Mouse (Mus musculus) urinary bladder, postnatal 25 days (tissue): ENCODE measurements around the gene Cr1l.

Experiments used
- DNase-seq: peaks from one replicate; pipeline ENCODE4 v3.0.0; 2022; ENCODE audit warnings: low spot score

Gene Cr1l

DNA sequence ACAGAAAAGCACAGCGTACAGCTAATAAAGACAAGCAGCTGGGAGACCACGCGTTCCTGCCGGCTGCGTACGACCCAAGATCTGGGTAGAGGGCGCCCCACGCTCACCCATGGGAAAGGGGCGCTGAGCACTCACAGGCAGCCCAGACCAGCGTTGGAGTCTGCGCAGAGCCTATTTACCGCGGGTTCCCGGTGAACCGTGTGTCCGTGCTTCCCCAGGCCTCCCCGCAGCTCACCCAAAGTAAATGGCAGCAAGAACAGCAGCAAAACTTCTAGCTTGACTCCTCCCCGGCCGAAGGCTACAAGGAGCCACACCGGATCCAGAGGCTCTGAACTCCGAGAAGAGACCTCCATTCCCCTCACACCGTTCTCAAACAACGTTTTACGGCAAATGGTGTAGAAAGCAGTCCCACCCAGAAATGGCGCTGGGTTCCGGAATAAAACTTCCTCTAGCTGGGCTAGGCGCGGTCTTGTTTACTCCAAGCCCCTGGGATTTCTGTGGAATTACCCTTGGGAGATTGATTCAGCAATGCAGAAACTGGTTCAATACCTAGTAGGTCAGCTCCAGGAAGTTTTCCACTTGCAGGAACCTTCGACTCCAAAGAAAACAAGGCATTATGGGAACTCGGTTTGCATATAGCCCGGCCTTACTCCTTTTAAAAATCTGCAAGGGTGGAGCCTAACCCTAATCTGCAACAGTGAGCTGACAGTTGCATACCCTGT is at the start of gene Cr1l:
Gene Cr1l, minus strand, starts transcription at position 634 of the 722 bp plus-strand sequence.
- DNase-seq = peak; percentile 72

DNA sequence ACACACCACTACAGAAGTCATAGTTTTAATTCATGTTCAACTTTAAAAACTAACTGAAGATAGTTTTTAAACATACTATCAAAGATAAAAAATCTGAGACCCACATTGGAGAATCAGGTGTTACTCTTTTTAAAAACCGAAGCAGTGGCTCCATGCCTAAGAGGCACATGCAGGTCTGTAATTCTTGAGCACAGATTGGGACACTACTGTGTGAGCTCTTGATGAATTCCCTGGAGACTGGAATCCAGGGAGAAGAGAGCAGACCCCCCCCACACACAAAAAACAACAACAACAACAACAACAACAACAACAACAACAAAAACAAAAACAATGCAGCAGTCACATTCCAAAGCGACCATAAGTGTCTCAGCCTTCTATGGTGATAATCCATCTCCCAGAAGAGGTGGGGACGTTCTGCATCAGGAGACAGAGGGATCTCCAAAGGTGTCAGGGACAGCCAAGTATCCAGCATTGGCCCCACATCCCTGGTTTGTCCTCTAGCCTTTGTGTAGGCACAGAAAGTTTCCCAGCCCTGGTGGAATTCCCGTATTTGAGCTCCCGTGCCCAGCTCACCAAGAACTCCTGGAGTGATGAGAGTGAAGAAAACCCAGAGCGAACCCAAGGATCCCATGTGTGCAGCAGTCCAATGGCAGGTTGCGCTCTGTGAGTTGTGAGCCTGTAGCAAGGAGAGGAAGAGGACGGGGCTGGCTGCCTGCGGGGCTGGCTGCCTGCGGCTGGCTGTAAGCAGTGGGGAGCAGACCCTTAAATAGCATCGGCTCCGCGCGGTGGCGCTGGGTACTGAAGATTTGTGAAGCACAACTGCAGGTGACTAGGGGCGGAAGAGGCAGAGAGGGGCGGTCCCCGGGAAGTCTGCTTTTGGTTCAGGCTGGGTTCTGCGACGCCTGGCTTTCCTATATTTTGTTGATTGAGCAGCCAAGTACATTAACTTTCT is 44.9 kb upstream of the Cr1l start, which contains the start of gene Cr2:
Gene Cr2, minus strand, starts transcription at position 737 of the 952 bp plus-strand sequence.
- DNase-seq = peak; percentile 10

DNA sequence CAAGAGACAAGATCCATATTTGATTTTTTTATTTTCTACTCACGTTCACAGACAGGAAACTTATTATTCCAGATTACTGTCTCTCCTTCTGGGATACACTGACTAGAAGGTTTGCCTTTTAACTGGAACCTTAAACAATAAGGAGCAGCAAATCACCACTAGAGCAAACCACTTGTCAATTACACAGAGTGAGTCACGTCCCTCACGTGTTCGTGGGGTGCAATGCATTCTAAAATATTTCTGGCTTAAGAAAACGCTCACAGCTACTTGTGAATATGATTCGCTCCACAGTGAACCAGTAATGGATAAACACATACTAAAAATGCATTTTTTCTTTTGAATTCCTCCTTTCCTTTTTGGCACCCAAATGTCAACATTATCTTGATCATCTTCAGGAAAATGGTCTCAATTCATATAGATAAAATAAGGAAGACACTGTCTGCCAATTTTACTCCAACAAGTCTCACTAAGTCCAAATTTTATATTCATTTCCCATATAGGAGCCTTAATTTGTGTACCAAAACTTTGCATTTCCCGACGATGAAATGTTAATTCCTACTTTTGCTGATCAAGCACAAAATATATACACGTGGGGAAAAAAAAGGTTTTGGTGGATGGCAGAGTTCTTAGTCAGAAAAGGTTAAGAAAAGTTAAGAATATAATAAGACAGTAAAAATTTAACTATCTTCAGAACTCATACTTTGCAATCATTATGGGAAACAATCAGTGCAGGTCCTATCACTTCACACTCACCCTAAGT is 33.8 kb upstream of the Cr1l start:
- no peak for DNase-seq

DNA sequence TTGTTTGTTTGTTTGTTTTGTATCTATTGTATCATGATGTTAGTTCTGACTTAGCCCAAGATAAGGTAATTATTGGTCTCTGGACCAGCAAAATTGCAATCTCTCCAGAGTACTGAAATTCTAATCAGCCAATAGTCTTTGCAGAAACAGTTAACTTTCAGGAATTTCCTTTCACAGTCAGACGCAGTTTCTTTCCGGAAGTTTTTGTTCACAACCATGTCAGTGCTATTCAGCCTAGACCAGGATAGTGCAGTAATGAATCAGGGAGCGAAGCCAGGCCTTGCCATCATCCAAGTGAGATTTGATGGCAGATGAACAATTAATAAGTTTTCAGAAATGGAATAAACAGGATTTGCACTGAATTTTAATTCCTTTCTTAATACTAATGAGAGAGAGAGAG is 684 bp upstream of the Cr1l start:
- DNase-seq = no peak

DNA sequence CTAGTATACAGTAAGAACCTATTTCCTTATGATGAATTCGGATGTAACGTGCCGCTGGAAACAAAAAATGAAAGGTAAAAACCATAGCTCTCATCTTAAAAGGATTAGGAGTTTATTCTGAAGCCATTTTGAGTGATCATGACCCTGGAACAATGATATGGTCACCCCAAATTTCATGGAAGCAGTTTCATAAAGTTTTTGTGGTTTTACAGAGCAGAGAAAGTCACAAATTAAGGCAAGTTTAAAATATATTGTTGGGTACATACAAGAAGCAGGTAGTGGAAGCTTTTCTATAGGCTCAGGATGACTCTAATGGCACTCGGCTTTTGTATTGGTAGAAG is 259 bp upstream of the Cr1l start:
- DNase-seq = no peak

DNA sequence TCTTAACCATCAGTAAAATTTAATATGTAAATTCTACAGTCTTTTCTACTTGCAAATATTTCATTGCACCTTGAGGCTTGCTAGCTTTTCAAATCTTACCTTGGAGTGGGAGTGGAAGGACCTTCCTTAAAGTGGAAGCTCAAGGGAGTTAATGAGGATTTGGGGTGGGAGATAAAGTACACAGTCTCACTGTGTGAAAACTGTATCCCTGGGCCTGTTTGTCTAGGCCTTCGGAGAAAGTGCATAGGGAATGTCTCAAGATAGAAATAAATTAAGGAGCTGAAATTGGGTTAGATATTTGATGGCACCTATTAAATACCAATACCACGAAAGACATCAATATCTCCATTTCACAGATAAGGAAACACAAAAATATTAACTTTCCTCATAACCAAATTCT is 907 bp downstream of the Cr1l start:
- no peak for DNase-seq

DNA sequence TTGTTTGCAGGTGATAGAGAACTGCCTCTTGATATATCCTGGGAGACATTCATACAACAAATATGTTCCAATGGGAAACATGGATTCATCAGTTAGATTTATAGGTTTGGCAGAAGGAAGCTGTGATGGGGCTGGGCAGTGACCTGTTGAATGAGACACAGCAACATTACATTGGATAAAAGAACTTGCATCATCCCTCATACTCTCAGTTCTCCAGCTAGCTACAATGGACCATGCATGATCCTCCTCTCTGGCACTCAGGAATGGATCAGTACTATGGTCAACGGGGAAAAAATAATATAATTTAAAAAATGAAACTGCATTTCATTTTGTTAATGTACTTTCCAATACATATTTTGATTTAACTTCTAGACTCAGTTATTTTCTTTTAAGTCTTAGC is 1.5 kb downstream of the Cr1l start:
- no peak for DNase-seq

DNA sequence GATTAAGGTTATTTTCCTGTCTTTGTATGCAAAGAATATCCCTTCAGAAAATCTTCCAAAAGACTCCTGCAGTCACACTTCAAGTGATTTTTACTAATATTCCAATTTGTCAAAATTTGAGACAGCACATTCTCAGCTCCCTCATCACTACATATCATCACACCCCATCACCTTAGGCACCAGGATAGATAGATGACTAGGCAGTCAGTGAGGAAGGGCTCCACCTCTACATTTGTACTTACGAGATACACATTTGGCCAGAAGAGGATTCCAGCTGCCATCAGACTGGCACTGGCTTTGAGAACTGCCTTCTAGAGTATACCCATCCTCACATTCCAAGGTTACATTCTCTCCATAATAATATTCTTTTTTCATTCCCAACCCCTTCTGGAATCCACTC is 17.0 kb downstream of the Cr1l start:
- DNase-seq = no peak

DNA sequence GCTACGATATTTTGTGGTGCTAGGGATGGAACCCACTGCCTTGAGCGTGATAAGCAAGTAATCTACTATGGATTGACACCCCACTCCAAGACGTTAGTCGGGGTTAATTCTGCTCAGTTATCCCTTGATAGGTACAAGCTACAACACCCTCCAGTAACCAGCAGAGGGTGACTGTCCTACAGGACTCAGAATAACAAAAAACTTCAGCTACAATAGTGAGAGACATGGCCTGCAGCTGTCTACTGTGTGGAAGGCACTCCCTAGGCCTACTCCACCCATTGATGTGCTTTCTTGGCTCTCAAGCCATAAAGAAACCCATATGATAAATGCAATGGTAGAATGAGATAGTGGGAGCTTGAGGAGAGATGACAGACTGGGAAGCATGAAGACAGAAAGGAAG is 17.8 kb downstream of the Cr1l start:
- DNase-seq = no peak

DNA sequence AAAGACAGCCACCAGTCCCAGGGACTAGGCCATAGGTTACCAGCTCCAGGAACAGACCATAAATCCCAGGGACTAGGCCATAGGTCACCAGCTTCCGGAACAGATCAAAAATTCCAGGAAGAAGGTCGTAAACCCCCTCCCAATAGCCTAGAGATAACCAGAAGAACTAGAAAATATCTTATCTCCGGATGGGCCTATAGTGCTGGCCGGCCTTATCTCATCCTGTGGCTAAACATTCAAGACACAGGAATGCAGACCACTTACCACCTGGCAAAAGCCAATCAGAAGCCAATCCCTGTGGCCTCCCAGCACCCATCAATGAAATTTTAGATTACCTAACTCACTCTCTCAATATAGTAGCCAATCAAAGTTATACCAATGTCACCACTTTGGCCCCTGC is 30.7 kb downstream of the Cr1l start:
- DNase-seq = no peak

DNA sequence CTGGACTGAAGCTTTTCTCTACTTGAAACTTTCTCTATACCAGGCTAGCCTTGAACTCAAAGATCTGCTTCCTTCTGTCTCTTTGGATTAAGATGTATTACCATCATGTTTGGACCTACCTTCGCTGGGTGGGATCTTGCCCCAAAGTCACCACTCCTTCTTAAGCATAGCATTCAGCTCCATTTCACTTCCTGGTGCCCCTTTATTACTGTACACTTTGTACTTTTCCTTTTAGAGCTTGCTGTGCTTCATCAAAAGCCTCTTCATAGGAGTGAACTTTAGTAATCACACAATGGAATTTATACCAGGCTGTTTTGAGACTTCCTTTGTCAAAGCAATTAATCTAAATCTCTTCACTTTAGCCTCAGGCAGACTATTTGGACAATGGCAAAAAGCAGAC is 33.4 kb downstream of the Cr1l start:
- no peak for DNase-seq

DNA sequence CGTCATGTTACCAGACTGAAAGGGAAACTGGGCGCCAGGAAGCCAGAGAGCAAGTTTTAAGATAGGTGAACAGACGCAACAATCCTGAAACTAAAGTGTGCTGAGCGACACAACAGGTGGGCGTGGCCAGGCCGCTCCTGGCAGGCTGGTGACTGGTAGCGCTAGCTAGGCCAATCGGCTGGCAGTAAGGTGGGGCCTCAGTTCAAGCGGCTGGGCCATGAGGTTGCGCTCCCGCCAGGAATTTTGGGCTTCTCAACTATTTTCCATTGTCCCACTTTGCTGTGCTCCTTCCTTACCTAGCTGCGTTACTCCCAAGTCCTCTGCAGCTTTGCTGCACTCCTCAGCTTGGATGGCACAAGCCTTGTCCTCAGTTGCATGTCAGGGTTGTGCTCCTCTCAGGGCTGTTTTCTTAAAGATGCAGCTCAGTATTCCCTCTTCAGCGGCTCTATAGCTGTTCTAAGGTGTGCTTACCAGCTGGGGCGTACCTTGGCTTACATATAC is 39.1 kb downstream of the Cr1l start, which contains the start of gene Cd46:
Gene Cd46, minus strand, starts transcription at position 30 of the 501 bp plus-strand sequence.
- peak; percentile 61 for DNase-seq

DNA sequence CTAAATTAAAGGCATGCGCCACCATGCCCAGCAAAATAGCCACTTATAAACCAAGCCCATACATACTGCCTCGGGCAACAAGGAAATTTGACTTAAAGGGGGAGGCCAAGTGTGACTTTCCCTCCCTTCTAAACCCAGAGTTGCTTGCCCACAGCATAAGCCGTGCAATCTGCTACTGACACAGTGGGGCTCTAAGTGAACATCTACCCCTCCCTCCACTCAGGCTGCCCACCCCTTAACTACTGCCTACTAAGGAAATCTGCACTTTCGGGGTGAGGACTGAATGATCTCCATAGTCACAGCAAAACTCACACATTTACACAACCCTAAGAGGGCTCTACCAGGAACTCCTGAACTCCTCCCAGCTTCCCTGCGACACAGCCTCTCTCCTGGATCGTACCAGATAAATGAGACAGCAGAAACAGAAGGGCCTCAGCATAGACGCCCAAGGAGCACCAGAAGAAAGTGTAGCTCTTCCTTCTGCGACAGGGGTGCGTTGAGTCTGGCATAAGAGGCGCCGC is 39.6 kb downstream of the Cr1l start:
- no peak for DNase-seq

DNA sequence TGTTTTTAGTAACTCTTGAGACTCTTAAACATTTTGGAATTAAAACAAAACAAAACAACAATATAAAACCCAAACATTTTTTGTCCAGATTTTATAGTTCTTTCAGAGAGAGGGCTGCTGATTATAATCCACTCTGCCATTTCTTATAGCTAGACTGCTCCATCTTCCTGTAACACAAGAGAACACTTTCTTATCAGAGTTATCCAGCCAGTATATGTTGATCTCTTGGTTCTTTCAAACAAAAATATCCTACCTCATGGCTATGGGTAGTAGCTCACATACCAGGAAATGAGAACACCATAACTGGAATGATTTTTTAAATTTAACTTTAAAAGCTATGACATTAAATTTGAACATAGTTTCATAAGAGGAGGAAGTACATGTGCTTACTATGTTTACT is 49.2 kb downstream of the Cr1l start:
- DNase-seq = no peak
